Mouse (Mus musculus): ENCODE measurements around the gene Gm20388.

- TF ChIP-seq CTCF (IDR thresholded peaks at IDR 0.05; ENCODE audit: extremely low read depth, insufficient read depth, low read length) (no peak), POLR2A (IDR thresholded peaks at IDR 0.05; ENCODE audit: extremely low read depth, insufficient read depth, low read length) (no peak)
Observed at GRCm38 (mm10) chr8:120376215-120376614, 465.6 kb downstream of the Gm20388 start.

All from cortical plate, adult 2 months (tissue).